Mouse (Mus musculus): Measurements from ENCODE around the gene Gsc2. TPM values are rescaled to one million over a fixed set of nuclear protein-coding genes. Genes with fewer than 3 reads are reported as not detected.

Gene Gsc2
- polyA plus RNA-seq, 1 experiment from 2014 or later, result not detected

DNA sequence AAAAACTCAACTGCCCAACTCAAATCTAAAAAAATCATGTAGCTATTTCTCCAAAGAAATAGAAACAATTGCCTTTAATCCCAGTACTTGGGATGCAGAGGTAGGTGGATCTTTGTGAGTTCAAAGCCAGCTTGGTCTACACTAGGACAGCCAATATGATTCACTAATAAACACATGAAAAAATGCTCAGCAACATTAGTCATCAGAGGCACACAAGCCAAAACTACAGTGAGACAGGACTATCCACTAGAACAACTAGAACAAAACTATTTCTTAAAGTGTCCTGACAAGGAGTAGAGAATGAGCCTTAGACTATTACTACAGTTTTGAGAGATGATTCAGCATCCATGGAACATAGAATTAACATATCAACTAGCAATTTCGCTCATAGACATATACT lies 38.8 kb downstream of the Gsc2 start:
- H3K27ac ChIP-seq (ENCODE audit: low read length), result no peak overlapping the region
- no peak for ATAC-seq
- H3K9me3 ChIP-seq (ENCODE audit: control insufficient read depth, low read length), result no peaks in the 10 kb centered on the region
- no peak overlapping the region for H3K4me3 ChIP-seq (ENCODE audit: low read length)
- H3K9ac ChIP-seq (ENCODE audit: low read depth, low read length), result no peak overlapping the region
- WGBS, result 98% methylated on average over 1 of the region's 1 CpGs
- no peak overlapping the region for H3K4me2 ChIP-seq (ENCODE audit: low read depth, low read length)
- no peaks in the 10 kb centered on the region for H3K36me3 ChIP-seq (ENCODE audit: control insufficient read depth, insufficient read depth, low read length)
- H3K27me3 ChIP-seq (replicated peaks; ENCODE audit: control insufficient read depth, insufficient read depth, low read length), result no peaks in the 10 kb centered on the region
- peaks cover 12% of the 10 kb centered on the region for H3K4me1 ChIP-seq (ENCODE audit: control insufficient read depth, insufficient read depth, low read length)

DNA sequence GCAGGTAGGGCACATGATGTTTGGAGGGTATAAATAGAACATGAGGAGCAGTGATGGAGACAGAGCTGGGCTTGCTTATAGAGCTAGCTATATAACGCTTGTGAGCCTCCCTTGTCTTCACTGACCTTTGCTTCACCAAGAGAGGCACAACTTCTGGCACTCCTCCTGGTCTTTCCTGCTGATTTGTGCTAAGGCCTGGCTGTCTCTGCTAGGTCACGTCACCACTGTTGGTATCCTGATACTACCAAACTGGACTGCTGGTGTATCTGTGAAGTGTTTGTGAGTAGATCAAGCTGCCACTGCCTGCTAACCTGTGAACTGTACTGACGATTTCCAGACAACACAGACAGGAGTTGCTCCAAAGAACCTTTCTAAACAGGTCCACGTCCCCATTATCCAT lies 39.7 kb downstream of the Gsc2 start:
- WGBS, result 60% methylated on average over 4 of the region's 4 CpGs
- H3K4me3 ChIP-seq (ENCODE audit: low read length), result no peak overlapping the region

DNA sequence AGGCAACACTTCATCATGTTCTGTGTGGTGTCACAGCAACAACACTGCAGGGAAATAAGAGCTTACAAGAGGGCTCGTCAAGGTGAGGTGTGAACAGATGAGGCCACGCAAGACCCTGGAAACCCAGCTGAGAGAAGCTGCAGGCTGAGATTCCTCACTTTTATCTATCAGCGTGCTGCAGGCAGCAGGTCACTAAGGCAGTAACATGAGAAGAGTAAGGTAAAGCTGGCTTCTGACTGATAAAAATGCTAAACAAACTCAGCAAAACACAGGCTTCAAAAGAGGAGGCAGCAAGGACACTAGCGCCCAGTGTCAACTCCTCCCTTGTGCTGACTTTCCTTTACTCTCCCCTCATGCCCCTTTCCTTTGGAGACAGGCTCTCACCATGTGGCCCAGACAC lies 41.9 kb downstream of the Gsc2 start:
- no peak overlapping the region for H3K9ac ChIP-seq (ENCODE audit: low read depth, low read length)

More for the DNA sequence above, 39.7 kb downstream of the Gsc2 start:
- ATAC-seq, result peak; percentile 38; the same call in 1 of the 2 replicates
- Histone ChIP-seq H3K27me3 (replicated peaks; ENCODE audit: control insufficient read depth, insufficient read depth, low read length) (no peaks in the 10 kb centered on the region), H3K4me2 (ENCODE audit: low read depth, low read length) (no peak overlapping the region), H3K27ac (ENCODE audit: low read length) (no peak overlapping the region), H3K36me3 (ENCODE audit: control insufficient read depth, insufficient read depth, low read length) (no peaks in the 10 kb centered on the region), H3K9me3 (ENCODE audit: control insufficient read depth, low read length) (no peaks in the 10 kb centered on the region), H3K9ac (ENCODE audit: low read depth, low read length) (no peak overlapping the region), H3K4me1 (ENCODE audit: control insufficient read depth, insufficient read depth, low read length) (peaks cover 16% of the 10 kb centered on the region)

DNA sequence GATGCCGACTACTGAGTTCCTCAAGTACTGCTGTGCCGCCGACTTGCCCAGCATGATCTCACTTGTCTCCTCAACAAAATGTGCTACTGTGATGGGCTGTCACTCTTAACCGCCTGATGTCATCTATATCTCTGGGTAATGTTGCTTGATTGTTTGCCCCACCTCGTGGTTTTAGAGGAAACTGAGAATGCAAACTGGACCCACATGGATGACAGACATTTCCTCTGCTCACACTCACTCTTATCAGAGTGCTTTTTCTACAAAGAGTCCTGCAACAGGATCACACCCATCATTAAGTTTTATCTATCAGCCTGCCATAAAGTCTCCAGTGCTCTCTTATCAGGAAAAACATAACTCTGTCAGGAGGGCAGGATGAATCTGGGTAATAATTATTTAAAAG lies 43.6 kb downstream of the Gsc2 start:
- peak; percentile 84 for ATAC-seq
- H3K9ac ChIP-seq (ENCODE audit: low read depth, low read length), result no peak overlapping the region
- WGBS, result 56% methylated on average over 5 of the region's 5 CpGs
- no peaks in the 10 kb centered on the region for H3K27me3 ChIP-seq (replicated peaks; ENCODE audit: control insufficient read depth, insufficient read depth, low read length)
- H3K4me3 ChIP-seq (ENCODE audit: low read length), result no peak overlapping the region
- H3K36me3 ChIP-seq (ENCODE audit: control insufficient read depth, insufficient read depth, low read length), result no peaks in the 10 kb centered on the region
- peaks cover 18% of the 10 kb centered on the region for H3K4me1 ChIP-seq (ENCODE audit: control insufficient read depth, insufficient read depth, low read length)
- no peaks in the 10 kb centered on the region for H3K9me3 ChIP-seq (ENCODE audit: control insufficient read depth, low read length)
- H3K4me2 ChIP-seq (ENCODE audit: low read depth, low read length), result no peak overlapping the region
- H3K27ac ChIP-seq (ENCODE audit: low read length), result no peak overlapping the region

More for the DNA sequence above, 41.9 kb downstream of the Gsc2 start:
- ATAC-seq, result no peak
- no peak overlapping the region for H3K4me2 ChIP-seq (ENCODE audit: low read depth, low read length)
- 50% methylated on average over 4 of the region's 4 CpGs for WGBS
- H3K4me1 ChIP-seq (ENCODE audit: control insufficient read depth, insufficient read depth, low read length), result peaks cover 16% of the 10 kb centered on the region
- no peak overlapping the region for H3K27ac ChIP-seq (ENCODE audit: low read length)
- H3K27me3 ChIP-seq (replicated peaks; ENCODE audit: control insufficient read depth, insufficient read depth, low read length), result no peaks in the 10 kb centered on the region
- no peaks in the 10 kb centered on the region for H3K36me3 ChIP-seq (ENCODE audit: control insufficient read depth, insufficient read depth, low read length)
- no peaks in the 10 kb centered on the region for H3K9me3 ChIP-seq (ENCODE audit: control insufficient read depth, low read length)
- no peak overlapping the region for H3K4me3 ChIP-seq (ENCODE audit: low read length)

DNA sequence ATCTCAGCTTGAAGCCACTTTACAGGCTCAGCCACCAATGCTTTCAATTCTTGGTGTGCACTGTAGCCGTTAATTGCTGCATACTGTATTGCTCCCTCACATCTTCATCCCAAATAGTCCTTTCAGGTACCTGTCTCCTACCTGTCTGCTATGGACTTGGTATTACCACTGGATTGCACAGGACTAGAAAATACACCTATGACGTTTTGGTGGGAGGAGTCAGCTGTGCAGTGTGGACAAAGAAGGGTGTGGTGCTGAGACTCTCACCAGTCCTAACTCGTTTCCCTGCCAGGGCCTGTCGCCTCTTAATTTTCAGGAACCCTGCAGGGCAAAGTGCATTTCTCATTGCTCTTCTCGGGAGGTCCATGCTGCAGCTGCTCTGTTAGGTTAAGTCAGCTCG lies 49.1 kb downstream of the Gsc2 start:
- WGBS, result 51% methylated on average over 6 of the region's 6 CpGs
- Histone ChIP-seq H3K9me3 (ENCODE audit: control insufficient read depth, low read length) (no peaks in the 10 kb centered on the region), H3K36me3 (ENCODE audit: control insufficient read depth, insufficient read depth, low read length) (0 out of 2 replicates have a peak, but pooled peaks cover 4% of the 10 kb centered on the region), H3K4me1 (ENCODE audit: control insufficient read depth, insufficient read depth, low read length) (peaks cover 6% of the 10 kb centered on the region), H3K27ac (ENCODE audit: low read length) (no peak overlapping the region; the same call in 1 of the 2 replicates), H3K27me3 (replicated peaks; ENCODE audit: control insufficient read depth, insufficient read depth, low read length) (no peaks in the 10 kb centered on the region), H3K4me2 (ENCODE audit: low read depth, low read length) (peak overlapping the region; percentile 4; the same call in 1 of the 2 replicates), H3K4me3 (ENCODE audit: low read length) (no peak overlapping the region), H3K9ac (ENCODE audit: low read depth, low read length) (no peak overlapping the region)
- ATAC-seq, result peak; percentile 93

DNA sequence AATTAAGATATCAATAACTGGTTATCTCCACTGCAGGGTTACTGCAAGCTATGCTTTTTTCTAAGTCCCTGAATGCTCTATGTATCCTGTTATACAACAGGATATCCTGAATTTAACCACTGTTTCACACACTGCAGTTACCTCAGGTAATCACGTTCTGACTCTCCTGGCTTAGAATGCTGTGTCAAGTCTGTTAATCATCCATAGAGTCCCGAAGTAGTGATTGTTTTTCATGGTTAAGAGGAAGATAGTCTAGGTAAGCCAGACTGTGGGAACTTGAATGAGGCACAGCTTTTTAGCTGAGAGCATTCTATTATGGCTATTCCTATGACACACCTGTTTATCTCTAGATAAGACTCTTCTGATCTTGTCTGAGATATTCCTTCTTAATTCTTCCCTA lies 49.6 kb downstream of the Gsc2 start:
- no peak overlapping the region for H3K4me3 ChIP-seq (ENCODE audit: low read length)
- no peaks in the 10 kb centered on the region for H3K27me3 ChIP-seq (replicated peaks; ENCODE audit: control insufficient read depth, insufficient read depth, low read length)
- H3K9ac ChIP-seq (ENCODE audit: low read depth, low read length), result no peak overlapping the region
- H3K9me3 ChIP-seq (ENCODE audit: control insufficient read depth, low read length), result no peaks in the 10 kb centered on the region
- peaks cover 5% of the 10 kb centered on the region; the same call in 1 of the 2 replicates for H3K4me1 ChIP-seq (ENCODE audit: control insufficient read depth, insufficient read depth, low read length)
- H3K36me3 ChIP-seq (ENCODE audit: control insufficient read depth, insufficient read depth, low read length), result 0 out of 2 replicates have a peak, but pooled peaks cover 4% of the 10 kb centered on the region
- 55% methylated on average over 2 of the region's 2 CpGs for WGBS
- H3K4me2 ChIP-seq (ENCODE audit: low read depth, low read length), result no peak overlapping the region
- no peak overlapping the region for H3K27ac ChIP-seq (ENCODE audit: low read length)
- peak; percentile 19; the same call in 1 of the 2 replicates for ATAC-seq

Other genes with a start within 250 kb of the Gsc2 start
- 43.9 and 47.9 TPM in 2 replicates for gene Med15, start 182.2 kb downstream of the Gsc2 start, polyA plus RNA-seq (2015; fragmentation: Nextera tagmentation; extraction: Ambion mirVana)
- 56.5 and 59.2 TPM in 2 replicates for gene Klhl22, start 155.4 kb downstream of the Gsc2 start, polyA plus RNA-seq (2015; fragmentation: Nextera tagmentation; extraction: Ambion mirVana)
- 4.4 and 5.7 TPM in 2 replicates for gene Scarf2, start 117.8 kb downstream of the Gsc2 start, polyA plus RNA-seq (2015; fragmentation: Nextera tagmentation; extraction: Ambion mirVana)
- not detected in 2 replicates for gene B830017H08Rik, start 81.9 kb downstream of the Gsc2 start, polyA plus RNA-seq (2015; fragmentation: Nextera tagmentation; extraction: Ambion mirVana)
- 1.1 and 1.2 TPM in 2 replicates for gene Car15, start 76.7 kb downstream of the Gsc2 start, polyA plus RNA-seq (2015; fragmentation: Nextera tagmentation; extraction: Ambion mirVana)
- gene Gm20518, start 23.4 kb downstream of the Gsc2 start, polyA plus RNA-seq (2015; fragmentation: Nextera tagmentation; extraction: Ambion mirVana), result 0.26 and 0.31 TPM in 2 replicates
- gene Tssk1, start 20.8 kb downstream of the Gsc2 start, polyA plus RNA-seq (2015; fragmentation: Nextera tagmentation; extraction: Ambion mirVana), result 0.05 TPM in 1 of 2 replicates, not detected in the other
- 65.4 and 67.4 TPM in 2 replicates for gene Dgcr2, start 16.5 kb downstream of the Gsc2 start, polyA plus RNA-seq (2015; fragmentation: Nextera tagmentation; extraction: Ambion mirVana)
- gene Tssk2, start 16.4 kb downstream of the Gsc2 start, polyA plus RNA-seq (2015; fragmentation: Nextera tagmentation; extraction: Ambion mirVana), result not detected in 2 replicates
- gene Ess2, start 3.7 kb downstream of the Gsc2 start, polyA plus RNA-seq (2015; fragmentation: Nextera tagmentation; extraction: Ambion mirVana), result 28.8 and 29.5 TPM in 2 replicates
- 255 and 287 TPM in 2 replicates for gene Slc25a1, start 13.2 kb upstream of the Gsc2 start, polyA plus RNA-seq (2015; fragmentation: Nextera tagmentation; extraction: Ambion mirVana)
- 0.29 TPM in 1 of 2 replicates, not detected in the other for gene Vpreb2, start 65.4 kb upstream of the Gsc2 start, polyA plus RNA-seq (2015; fragmentation: Nextera tagmentation; extraction: Ambion mirVana)
- gene Dgcr6, start 137.8 kb upstream of the Gsc2 start, polyA plus RNA-seq (2015; fragmentation: Nextera tagmentation; extraction: Ambion mirVana), result 77.0 and 77.1 TPM in 2 replicates
- gene Prodh, start 175.1 kb upstream of the Gsc2 start, polyA plus RNA-seq (2015; fragmentation: Nextera tagmentation; extraction: Ambion mirVana), result 20.1 and 24.4 TPM in 2 replicates
- 0.73 and 2.4 TPM in 2 replicates for gene Rtn4r, start 212.6 kb upstream of the Gsc2 start, polyA plus RNA-seq (2015; fragmentation: Nextera tagmentation; extraction: Ambion mirVana)